Mouse (Mus musculus) heart, adult 2 months (tissue): ENCODE measurements at regions not wholly inside any gene's neighbourhood (a gene's known extent, or its start where the extent isn't known, plus 50 kb on each side); places are given as distances from the start of the nearest gene placed in this dataset.
A peak's percentile ranks its signal among the peaks of the same experiment; 100 is the strongest.
"Not testable (repeated sequence)": the region's sequence is repeated elsewhere in the genome, so short reads cannot be mapped to it uniquely, and the experiment has no call there.

Source experiments
- DNase-seq, 2 experiments: peaks; one replicate each; pipeline ENCODE4 v3.0.0; 2021
- H3K27ac ChIP-seq: fragments of 200-600 bp; 2 replicates; pipeline ENCODE4 v1.8.1; 2022
- H3K27me3 ChIP-seq: fragments of 200-500 bp; 2 replicates; pipeline ENCODE4 v1.6.1; 2012; ENCODE audit warnings: mild to moderate bottlenecking, low read length, inconsistent platforms, mixed read lengths; ENCODE audit not compliant: control insufficient read depth, insufficient read depth
- H3K36me3 ChIP-seq: fragments of 200-500 bp; 2 replicates; pipeline ENCODE4 v1.6.1; 2012; ENCODE audit warnings: low read length, inconsistent platforms; ENCODE audit not compliant: control insufficient read depth, insufficient read depth
- H3K4me1 ChIP-seq: fragments of 200-500 bp; 2 replicates; pipeline ENCODE4 v1.6.1; 2011; ENCODE audit warnings: low read length; ENCODE audit not compliant: control insufficient read depth, insufficient read depth
- H3K4me3 ChIP-seq: fragments of 200-600 bp; 2 replicates; pipeline ENCODE4 v1.8.1; 2022
- H3K79me2 ChIP-seq: fragments of 200-500 bp; replicated peaks from 2 replicates; pipeline ENCODE4 v1.6.1; 2012; ENCODE audit warnings: mild to moderate bottlenecking, inconsistent platforms, low read length, moderate library complexity, mixed read lengths; ENCODE audit not compliant: control insufficient read depth, insufficient read depth
- H3K9ac ChIP-seq: fragments of 200-500 bp; 2 replicates; pipeline ENCODE4 v1.6.1; 2012; ENCODE audit warnings: low read depth, mild to moderate bottlenecking, control low read depth, inconsistent platforms, low read length, mixed read lengths
- CTCF ChIP-seq: fragments of 200-600 bp; IDR thresholded peaks from 2 replicates; pipeline ENCODE4 v1.8.1; 2022; ENCODE audit warnings: antibody characterized with exemption, mild to moderate bottlenecking, moderate library complexity
- WGBS: fragments of 180-500 bp; shearing (Covaris S2); methylation state at CpG from one replicate; pipeline ENCODE4 v1.1.7; 2018; 5-methylcytosine and 5-hydroxymethylcytosine counted together
- intact Hi-C: fragments of 180-260 bp; cut with DNase I; formaldehyde crosslinking; loops from one replicate; pipeline ENCODE4 v1.15.1; 2025

DNA sequence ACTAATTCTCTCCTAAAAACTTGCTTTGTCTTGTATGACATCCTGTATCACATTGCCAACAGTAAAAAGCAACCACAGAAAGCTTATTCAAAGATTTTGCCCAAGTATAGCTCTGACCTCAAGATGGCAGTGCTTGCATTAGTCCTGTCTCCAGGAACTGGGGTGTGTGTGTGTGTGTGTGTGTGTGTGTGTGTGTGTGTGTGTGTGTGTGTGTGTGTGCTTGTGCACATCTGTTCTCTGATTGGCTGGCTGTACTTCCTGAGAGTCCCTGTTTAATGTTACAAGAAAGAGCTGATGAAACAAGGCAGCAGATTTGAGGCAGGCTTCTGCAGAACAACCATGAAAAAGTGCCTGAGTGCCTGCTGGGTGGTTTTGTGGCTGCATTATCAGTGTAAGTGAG is 639.2 kb upstream of the Olfr1507 start:
- intact Hi-C loops, H3K27me3 ChIP-seq, H3K9ac ChIP-seq, H3K4me3 ChIP-seq, H3K79me2 ChIP-seq, DNase-seq, H3K27ac ChIP-seq, H3K4me1 ChIP-seq, H3K36me3 ChIP-seq: not testable (repeated sequence)

- intact Hi-C loops, H3K4me1 ChIP-seq, H3K79me2 ChIP-seq, H3K27me3 ChIP-seq, H3K4me3 ChIP-seq, H3K27ac ChIP-seq, H3K36me3 ChIP-seq, H3K9ac ChIP-seq, DNase-seq: not testable (repeated sequence)
- peak; percentile 63 for TF ChIP-seq CTCF
- WGBS: 13% methylated on average over 6 of the region's 6 CpGs
Measured at GRCm38 (mm10) chr14:53132390-53132789, 636.8 kb upstream of the Olfr1507 start.

GRCm38 (mm10) chr14:53121704-53122103 is 626.2 kb upstream of the Olfr1507 start:
- intact Hi-C loops, H3K27me3 ChIP-seq: not testable (repeated sequence)
- peak; percentile 56 for TF ChIP-seq CTCF

GRCm38 (mm10) chr14:53109732-53110131 is 614.2 kb upstream of the Olfr1507 start:
- DNase-seq, intact Hi-C loops, H3K36me3 ChIP-seq, H3K4me1 ChIP-seq, H3K79me2 ChIP-seq, H3K4me3 ChIP-seq, H3K27me3 ChIP-seq, H3K9ac ChIP-seq, H3K27ac ChIP-seq: not testable (repeated sequence)
- WGBS: 69% methylated on average over 3 of the region's 3 CpGs

More at GRCm38 (mm10) chr14:53121704-53122103, 626.2 kb upstream of the Olfr1507 start:
- not testable (repeated sequence) for DNase-seq, H3K27ac ChIP-seq, H3K4me3 ChIP-seq, H3K9ac ChIP-seq, H3K36me3 ChIP-seq, H3K79me2 ChIP-seq, H3K4me1 ChIP-seq
- 10% methylated on average over 2 of the region's 3 CpGs for WGBS

- H3K36me3 ChIP-seq: not testable (repeated sequence)
Measured at GRCm38 (mm10) chr14:53101362-53101761, 605.8 kb upstream of the Olfr1507 start.

DNA sequence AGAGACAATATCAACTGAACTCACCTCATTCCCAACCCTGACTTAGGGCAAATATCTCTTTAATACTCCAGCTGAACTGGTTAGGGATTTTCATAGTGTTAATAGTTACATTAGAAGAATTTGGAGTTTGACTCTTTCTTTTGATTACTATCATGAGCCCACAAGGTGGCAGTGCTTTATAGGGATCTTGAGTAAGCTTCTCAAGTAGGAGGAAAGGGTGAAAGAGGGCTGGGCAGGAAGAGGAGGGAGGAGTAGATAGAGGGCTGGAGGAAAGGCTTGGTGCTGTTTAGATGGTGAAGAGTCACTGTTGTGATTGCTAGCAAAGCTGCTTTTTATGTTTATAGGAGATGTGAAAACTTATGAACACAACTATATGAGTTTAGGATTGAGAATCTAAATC is 595.4 kb upstream of the Olfr1507 start:
- H3K4me1 ChIP-seq, H3K79me2 ChIP-seq, H3K27me3 ChIP-seq, H3K4me3 ChIP-seq, DNase-seq, H3K36me3 ChIP-seq, intact Hi-C loops, H3K27ac ChIP-seq, H3K9ac ChIP-seq: not testable (repeated sequence)

More at GRCm38 (mm10) chr14:53101362-53101761, 605.8 kb upstream of the Olfr1507 start:
- H3K4me3 ChIP-seq, H3K4me1 ChIP-seq, DNase-seq, H3K27me3 ChIP-seq, H3K9ac ChIP-seq, H3K27ac ChIP-seq, intact Hi-C loops, H3K79me2 ChIP-seq: not testable (repeated sequence)
- WGBS: 24% methylated on average over 5 of the region's 5 CpGs
- peak; percentile 32 for TF ChIP-seq CTCF

DNA sequence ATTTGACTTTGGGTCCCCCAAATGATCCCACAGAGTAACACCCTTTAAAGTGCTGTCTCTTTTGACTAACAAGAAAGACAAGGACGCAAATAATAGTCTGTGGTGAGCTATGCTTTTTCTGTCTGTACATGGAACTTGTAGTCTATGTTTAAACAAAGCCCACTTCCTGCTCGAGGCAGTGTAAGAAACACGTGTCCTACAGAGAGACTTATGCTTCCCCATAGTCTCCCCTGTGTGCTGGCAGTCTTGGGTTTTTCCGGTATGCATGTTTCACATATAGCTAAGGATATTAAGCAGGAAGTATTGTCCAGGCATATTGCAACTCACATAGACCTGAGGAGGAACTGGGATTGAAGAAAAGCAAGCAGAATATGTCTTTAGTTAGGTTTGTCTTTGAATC is 586.3 kb upstream of the Olfr1507 start:
- DNase-seq, H3K27me3 ChIP-seq, intact Hi-C loops, H3K27ac ChIP-seq, H3K9ac ChIP-seq, H3K36me3 ChIP-seq, H3K79me2 ChIP-seq, H3K4me1 ChIP-seq, H3K4me3 ChIP-seq: not testable (repeated sequence)
- 49% methylated on average over 4 of the region's 4 CpGs for WGBS

GRCm38 (mm10) chr14:53081024-53081711 is 585.6 kb upstream of the Olfr1507 start:
- H3K9ac ChIP-seq, H3K27ac ChIP-seq, H3K36me3 ChIP-seq, H3K4me1 ChIP-seq, H3K27me3 ChIP-seq, DNase-seq, H3K79me2 ChIP-seq, intact Hi-C loops, H3K4me3 ChIP-seq: not testable (repeated sequence)
- WGBS: 20% methylated on average over 1 of the region's 2 CpGs

DNA sequence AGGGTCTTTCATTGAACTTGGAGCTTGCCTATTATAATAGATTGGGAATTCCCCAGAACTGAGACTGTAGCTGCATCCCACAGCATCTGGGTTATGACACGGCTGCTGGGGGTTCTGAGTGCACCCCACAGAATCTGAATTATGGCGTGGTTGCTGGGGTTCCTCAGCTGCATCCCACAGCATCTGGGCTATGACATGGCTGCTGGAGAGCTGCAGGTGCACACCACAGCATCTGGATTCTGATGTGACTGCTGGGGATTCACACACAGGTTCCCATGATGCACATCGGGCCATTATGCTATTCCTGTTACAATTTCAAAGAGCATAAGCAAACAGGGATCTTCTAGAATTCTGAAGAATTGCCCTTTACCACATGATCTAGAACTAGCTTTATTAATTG is 585.0 kb upstream of the Olfr1507 start:
- H3K27me3 ChIP-seq, intact Hi-C loops, H3K79me2 ChIP-seq: not testable (repeated sequence)

GRCm38 (mm10) chr14:53075937-53076336 is 580.4 kb upstream of the Olfr1507 start:
- H3K36me3 ChIP-seq, H3K4me1 ChIP-seq, H3K27me3 ChIP-seq, DNase-seq, H3K9ac ChIP-seq, H3K27ac ChIP-seq, H3K4me3 ChIP-seq, H3K79me2 ChIP-seq, intact Hi-C loops: not testable (repeated sequence)
- WGBS: 71% methylated on average over 2 of the region's 2 CpGs

More for the DNA sequence above, 585.0 kb upstream of the Olfr1507 start:
- not testable (repeated sequence) for H3K36me3 ChIP-seq, H3K4me1 ChIP-seq, DNase-seq, H3K27ac ChIP-seq, H3K9ac ChIP-seq, H3K4me3 ChIP-seq
- WGBS: 90% methylated on average over 3 of the region's 3 CpGs
